Mouse (Mus musculus): ENCODE measurements around the gene Pigr. TPM values are rescaled to one million over a fixed set of nuclear protein-coding genes. Genes with fewer than 3 reads are reported as not detected.

Pigr gene
- polyA plus RNA-seq, 1 experiment, result 0.28 TPM

- no peak for DNase-seq (ENCODE audit: low read depth)
Observed at GRCm38 (mm10) chr1:130829906-130830830, 3.7 kb downstream of the Pigr start.

GRCm38 (mm10) chr1:130832230-130833149, 6.0 kb downstream of the Pigr start:
- DNase-seq (ENCODE audit: low read depth), result no peak

- no peak for DNase-seq (ENCODE audit: low read depth)
Observed at GRCm38 (mm10) chr1:130835161-130835936, 8.9 kb downstream of the Pigr start.

GRCm38 (mm10) chr1:130838288-130838687, 11.8 kb downstream of the Pigr start:
- DNase-seq (ENCODE audit: low read depth), result no peak

GRCm38 (mm10) chr1:130840599-130841379, 14.3 kb downstream of the Pigr start:
- no peak for DNase-seq (ENCODE audit: low read depth)

GRCm38 (mm10) chr1:130841621-130842020, 15.1 kb downstream of the Pigr start:
- no peak for DNase-seq (ENCODE audit: low read depth)

- no peak for DNase-seq (ENCODE audit: low read depth)
Observed at GRCm38 (mm10) chr1:130844516-130844915, 18.0 kb downstream of the Pigr start.

GRCm38 (mm10) chr1:130849530-130850214, 23.2 kb downstream of the Pigr start:
- DNase-seq (ENCODE audit: low read depth), result no peak

- DNase-seq (ENCODE audit: low read depth), result no peak
Observed at GRCm38 (mm10) chr1:130850405-130850804, 23.9 kb downstream of the Pigr start.

- DNase-seq (ENCODE audit: low read depth), result no peak
Observed at GRCm38 (mm10) chr1:130854819-130855218, 28.3 kb downstream of the Pigr start.

GRCm38 (mm10) chr1:130855723-130856122, 29.2 kb downstream of the Pigr start:
- no peak for DNase-seq (ENCODE audit: low read depth)

GRCm38 (mm10) chr1:130857456-130857855, 31.0 kb downstream of the Pigr start:
- no peak for DNase-seq (ENCODE audit: low read depth)

- no peak for DNase-seq (ENCODE audit: low read depth)
Observed at GRCm38 (mm10) chr1:130864238-130864637, 37.8 kb downstream of the Pigr start.

- no peak for DNase-seq (ENCODE audit: low read depth)
Observed at GRCm38 (mm10) chr1:130864741-130865140, 38.3 kb downstream of the Pigr start.

- no peak for DNase-seq (ENCODE audit: low read depth)
Observed at GRCm38 (mm10) chr1:130865541-130866221, 39.2 kb downstream of the Pigr start, which contains the start of gene Fcmr. Fcmr (plus strand) TSS chr1:130865669.

- no peak for DNase-seq (ENCODE audit: low read depth)
Observed at GRCm38 (mm10) chr1:130872912-130873311, 46.4 kb downstream of the Pigr start.

GRCm38 (mm10) chr1:130875139-130875538, 48.7 kb downstream of the Pigr start:
- no peak for DNase-seq (ENCODE audit: low read depth)

- no peak for DNase-seq (ENCODE audit: low read depth)
Observed at GRCm38 (mm10) chr1:130875910-130876309, 49.4 kb downstream of the Pigr start.

- DNase-seq (ENCODE audit: low read depth), result no peak
Observed at GRCm38 (mm10) chr1:130876931-130877509, 50.5 kb downstream of the Pigr start.

All from gonadal fat pad, adult 2 months (tissue).